Comparison of ENCODE assay signal across 9 mouse cellular contexts in genomic region chr9:75523646-75524045, GRCm38 (mm10). TPM values are rescaled to one million over a fixed set of nuclear protein-coding genes. Genes with fewer than 3 reads are reported as not detected.
DNase-seq lines count a peak whose midpoint lies in the region; ATAC-seq and TF ChIP-seq lines count a peak whose summit lies in the region.
"Had no signal": no experiment of that assay in that cellular context is flagged by ENCODE, and none has a peak within 500 bp of the region (broad histone marks: within the 10 kb centered on the region; RNA-seq: fewer than 3 reads in every experiment).

No protein-coding gene starts in this region.

- TF ChIP-seq CTCF in heart, postnatal 0 days (IDR thresholded peaks at IDR 0.05; ENCODE audit: low read depth) = no peak

- H3K4me3 ChIP-seq in heart, embryonic 11.5 days (ENCODE audit: low read depth, low read length) = no peak overlapping the region
- no peak overlapping the region for H3K4me3 ChIP-seq in heart, postnatal 0 days (ENCODE audit: low read depth, low read length)

- no peak for ATAC-seq in heart, embryonic 11.5 days (replicated peaks; ENCODE audit: insufficient number of reproducible peaks, low FRiP score, low TSS enrichment)
- peak; percentile 80 for ATAC-seq in heart, postnatal 0 days (ENCODE audit: insufficient read depth, low read depth)

- H3K27ac ChIP-seq in heart, embryonic 11.5 days (ENCODE audit: low read depth, low read length) = no peak overlapping the region
- no peak overlapping the region for H3K27ac ChIP-seq in heart, postnatal 0 days (ENCODE audit: low read depth)

- WGBS in heart, embryonic 11.5 days (ENCODE audit: insufficient replicate concordance) = 74% methylated on average over 6 of the region's 6 CpGs
- 40% methylated on average over 6 of the region's 6 CpGs for WGBS in heart, postnatal 0 days

- peaks cover 3% of the 10 kb centered on the region; the same call in 1 of the 2 replicates for H3K4me1 ChIP-seq in heart, embryonic 11.5 days (ENCODE audit: control insufficient read depth, insufficient read depth, low read length)
- H3K4me1 ChIP-seq in heart, postnatal 0 days (ENCODE audit: control insufficient read depth, insufficient read depth) = peaks cover 5% of the 10 kb centered on the region; the same call in 1 of the 2 replicates

- H3K36me3 ChIP-seq in heart, embryonic 11.5 days (ENCODE audit: control insufficient read depth, insufficient read depth, low read length) = no peaks in the 10 kb centered on the region
- H3K36me3 ChIP-seq in heart, postnatal 0 days (replicated peaks; ENCODE audit: control insufficient read depth, insufficient read depth, low read length) = peaks cover 26% of the 10 kb centered on the region

- no peak overlapping the region for H3K4me2 ChIP-seq in heart, embryonic 11.5 days
- H3K4me2 ChIP-seq in heart, postnatal 0 days (ENCODE audit: low read depth, low read length) = no peak overlapping the region

- no peaks in the 10 kb centered on the region for H3K27me3 ChIP-seq in heart, embryonic 11.5 days (ENCODE audit: control insufficient read depth, insufficient read depth, low read length)
- no peaks in the 10 kb centered on the region for H3K27me3 ChIP-seq in heart, postnatal 0 days (ENCODE audit: control insufficient read depth, insufficient read depth, low read length)

- TF ChIP-seq EP300 in heart, postnatal 0 days (IDR thresholded peaks at IDR 0.05; ENCODE audit: low read depth) = no peak

- no peaks in the 10 kb centered on the region for H3K9me3 ChIP-seq in heart, embryonic 11.5 days (replicated peaks; ENCODE audit: control insufficient read depth, low read length)
- no peaks in the 10 kb centered on the region for H3K9me3 ChIP-seq in heart, postnatal 0 days (replicated peaks; ENCODE audit: control insufficient read depth, low read length)

- peak; percentile 56 to 80 for DNase-seq in heart, adult 18-20 months
- DNase-seq in right cerebral cortex, postnatal 10 days (ENCODE audit: low spot score in 2 of 2) = peak; percentile 56 to 57
- no peak for DNase-seq in right cerebral cortex, adult 2 months (ENCODE audit: low spot score in 2 of 2)
- DNase-seq in heart, postnatal 0 days (ENCODE audit: low spot score) = peak; percentile 79
- DNase-seq in spleen, postnatal 14 days (ENCODE audit: low spot score in 2 of 2) = no peak
- no peak for DNase-seq in frontal cortex, postnatal 25 days (ENCODE audit: low spot score in 2 of 2)
- DNase-seq: kidney, adult 8-10 months; thymus, postnatal 4 days had no signal

- H3K9ac ChIP-seq in heart, embryonic 11.5 days (ENCODE audit: low read depth, low read length) = no peak overlapping the region
- no peak overlapping the region for H3K9ac ChIP-seq in heart, postnatal 0 days (replicated peaks; ENCODE audit: low read depth, low read length)

RNA-seq across cellular contexts. Expression of gene Tmod3, which starts 35.8 kb away (rescaled TPM):
- total RNA-seq in heart, adult 18-20 months (2021) = 10 to 100 TPM; 51.0 to 64.7 TPM
- 80.0 and 86.9 TPM in 2 replicates for polyA plus RNA-seq in heart, embryonic 11.5 days (2014; fragmentation: Nextera tagmentation; extraction: Ambion mirVana)
- 40.8 and 58.0 TPM in 2 replicates for total RNA-seq in heart, postnatal 0 days (2014; rRNA removed; ENCODE audit: low replicate concordance)
- polyA plus RNA-seq in heart, postnatal 0 days (2015; fragmentation: Nextera tagmentation; extraction: Ambion mirVana) = 58.1 and 64.9 TPM in 2 replicates

Comparison
In these comparisons a context has a peak if more than half of its experiments do, and no peak if none do; other contexts are left out.
1. DNase-seq: peak in heart, adult 18-20 months (2 of 2), right cerebral cortex, postnatal 10 days (2 of 2) and heart, postnatal 0 days (single experiment); none in right cerebral cortex, adult 2 months (0 of 2), spleen, postnatal 14 days (0 of 2) and frontal cortex, postnatal 25 days (0 of 2).